Mouse (Mus musculus) midbrain, postnatal 0 days (tissue): ENCODE data around the gene Rab10. TPM values are rescaled to one million over a fixed set of nuclear protein-coding genes. Genes with fewer than 3 reads are reported as not detected.

Source experiments
- ATAC-seq: fragments of 200-750 bp; cut with Nextera tagmentation; 2 replicates; pipeline ENCODE4 v1.8.0; 2017; ENCODE audit warnings: moderate number of reproducible peaks, mild to moderate bottlenecking, moderate TSS enrichment, moderate library complexity; ENCODE audit not compliant: low FRiP score
- DNase-seq: peaks from one replicate; pipeline ENCODE4 v3.0.0-alpha.2; 2015; ENCODE audit warnings: low spot score
- H3K27ac ChIP-seq: fragments of 300-500 bp; sonication (generic); 2 replicates; pipeline ENCODE4 v1.5.1; 2014; ENCODE audit warnings: low read depth, mild to moderate bottlenecking, low read length, mixed read lengths
- H3K27me3 ChIP-seq: fragments of 300-500 bp; sonication (generic); 2 replicates; pipeline ENCODE4 v1.6.1; 2014; ENCODE audit warnings: low read length, control low read depth, mixed read lengths; ENCODE audit not compliant: insufficient read depth
- H3K36me3 ChIP-seq: fragments of 300-500 bp; sonication (generic); 2 replicates; pipeline ENCODE4 v1.6.1; 2014; ENCODE audit warnings: low read length, control low read depth, mixed read lengths; ENCODE audit not compliant: insufficient read depth
- H3K4me1 ChIP-seq: fragments of 300-500 bp; sonication (generic); 2 replicates; pipeline ENCODE4 v1.6.1; 2014; ENCODE audit warnings: mild to moderate bottlenecking, control low read depth, antibody characterized with exemption, low read length, mixed read lengths; ENCODE audit not compliant: insufficient read depth
- H3K4me2 ChIP-seq: fragments of 300-500 bp; sonication (generic); 2 replicates; pipeline ENCODE4 v1.6.1; 2014; ENCODE audit warnings: low read depth, mild to moderate bottlenecking, low read length, mixed read lengths; ENCODE audit not compliant: poor library complexity, severe bottlenecking
- H3K4me3 ChIP-seq: fragments of 300-500 bp; sonication (generic); 2 replicates; pipeline ENCODE4 v1.5.1; 2014; ENCODE audit warnings: low read depth, mild to moderate bottlenecking, low read length, moderate library complexity
- H3K9ac ChIP-seq: fragments of 300-500 bp; sonication (generic); replicated peaks from 2 replicates; pipeline ENCODE4 v1.6.1; 2014; ENCODE audit warnings: mild to moderate bottlenecking, low read length, moderate library complexity, mixed read lengths; ENCODE audit not compliant: poor library complexity, severe bottlenecking
- H3K9me3 ChIP-seq: fragments of 300-500 bp; sonication (generic); 2 replicates; pipeline ENCODE4 v1.6.1; 2016; ENCODE audit warnings: low read length, control low read depth
- CTCF ChIP-seq: IDR thresholded peaks from 2 replicates; pipeline ENCODE4 v1.5.1; 2016; ENCODE audit warnings: antibody characterized with exemption, mild to moderate bottlenecking
- WGBS: fragments of 180-500 bp; shearing (Covaris S2); extraction: QIAGEN DNeasy Blood & Tissue Kit; methylation state at CpG from one replicate; pipeline ENCODE4 v1.1.7; 2014; 5-methylcytosine and 5-hydroxymethylcytosine counted together
- polyA plus RNA-seq: library from polyadenylated mRNA; unstranded; fragments of >200 nt; fragmentation: Nextera tagmentation; extraction: Ambion mirVana; gene quantifications from 2 replicates; pipeline ENCODE4 v1.2.1, GENCODE M21; 2015
- total RNA-seq: library from RNA; depleted of rRNA; stranded (reverse); fragments of >200 nt; gene quantifications from 2 replicates; pipeline ENCODE4 v1.2.3, GENCODE M21; 2014; rRNA removed

Rab10 gene
- total and polyA plus RNA-seq, 2 experiments from 2014 or later: 151 to 243 TPM

DNA sequence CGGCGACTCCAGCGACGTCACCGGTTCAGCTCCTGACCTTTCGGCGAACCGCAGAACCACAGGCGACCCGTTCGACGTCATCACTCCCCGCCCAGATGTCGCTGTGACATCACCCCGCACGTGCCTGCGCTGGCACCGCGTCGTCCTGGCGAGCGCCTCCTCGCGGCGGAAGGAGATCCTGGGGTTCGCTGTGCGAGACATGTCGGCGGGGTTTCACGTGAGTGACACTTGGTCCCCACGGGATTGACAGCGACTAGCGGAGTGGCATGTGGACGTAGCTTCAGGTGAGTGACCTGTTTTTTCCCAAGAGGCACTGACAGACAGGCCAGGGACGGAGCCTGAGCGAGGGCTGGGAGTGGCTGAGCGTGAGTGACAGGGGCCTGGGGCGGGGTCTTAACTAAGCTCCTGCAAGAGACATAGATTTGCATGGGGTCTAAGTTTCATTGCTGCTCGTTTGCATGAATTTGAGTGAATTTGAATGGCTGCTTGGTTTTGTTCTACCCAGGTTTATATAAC, 74.1 kb downstream of the Rab10 start:
- H3K9me3 ChIP-seq: no peaks in the 10 kb centered on the region
- peak overlapping the region; percentile 55 for H3K9ac ChIP-seq
- peak overlapping the region; percentile 88 for H3K27ac ChIP-seq
- peak; percentile 94 for DNase-seq
- H3K4me1 ChIP-seq: no peaks in the 10 kb centered on the region
- H3K27me3 ChIP-seq: no peaks in the 10 kb centered on the region
- H3K4me3 ChIP-seq: peak overlapping the region; percentile 53
- peak; percentile 88 for ATAC-seq
- TF ChIP-seq CTCF: peak; percentile 95
- H3K4me2 ChIP-seq: peak overlapping the region; percentile 45
- WGBS: 11% methylated on average over 39 of the region's 39 CpGs
- H3K36me3 ChIP-seq: peaks cover 14% of the 10 kb centered on the region

DNA sequence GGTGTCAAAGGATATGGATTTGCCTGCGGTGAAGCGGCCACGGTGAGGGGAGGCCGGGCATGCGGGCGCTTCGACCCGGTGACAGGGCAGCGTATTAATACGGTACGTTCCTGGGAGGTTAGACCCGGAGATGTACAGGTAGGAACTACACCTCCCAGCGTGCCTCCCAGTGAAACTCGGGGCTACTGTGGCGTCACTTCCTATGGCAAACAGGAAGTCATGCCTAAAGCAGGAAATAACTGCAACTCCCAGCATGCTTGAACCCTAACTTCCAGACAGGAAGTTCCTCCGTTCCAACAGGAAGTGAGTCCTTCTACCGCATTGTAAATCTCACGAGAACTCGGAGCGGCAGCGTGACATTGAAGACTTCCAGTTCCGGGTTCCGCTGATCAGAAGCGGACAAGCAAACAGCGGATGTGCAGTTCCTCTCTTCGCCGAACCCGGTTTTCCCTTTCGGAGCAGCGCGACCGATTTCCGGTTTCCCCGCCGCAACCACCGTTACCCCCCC, 74.6 kb downstream of the Rab10 start:
- H3K27me3 ChIP-seq: no peaks in the 10 kb centered on the region
- no peak for TF ChIP-seq CTCF
- DNase-seq: peak; percentile 99
- H3K36me3 ChIP-seq: peaks cover 9% of the 10 kb centered on the region
- 11% methylated on average over 36 of the region's 36 CpGs for WGBS
- H3K9me3 ChIP-seq: no peaks in the 10 kb centered on the region
- H3K27ac ChIP-seq: peak overlapping the region; percentile 88
- H3K4me3 ChIP-seq: peak overlapping the region; percentile 53
- peak overlapping the region; percentile 61 for H3K9ac ChIP-seq
- H3K4me1 ChIP-seq: no peaks in the 10 kb centered on the region
- peak; percentile 89 for ATAC-seq
- H3K4me2 ChIP-seq: peak overlapping the region; percentile 54

DNA sequence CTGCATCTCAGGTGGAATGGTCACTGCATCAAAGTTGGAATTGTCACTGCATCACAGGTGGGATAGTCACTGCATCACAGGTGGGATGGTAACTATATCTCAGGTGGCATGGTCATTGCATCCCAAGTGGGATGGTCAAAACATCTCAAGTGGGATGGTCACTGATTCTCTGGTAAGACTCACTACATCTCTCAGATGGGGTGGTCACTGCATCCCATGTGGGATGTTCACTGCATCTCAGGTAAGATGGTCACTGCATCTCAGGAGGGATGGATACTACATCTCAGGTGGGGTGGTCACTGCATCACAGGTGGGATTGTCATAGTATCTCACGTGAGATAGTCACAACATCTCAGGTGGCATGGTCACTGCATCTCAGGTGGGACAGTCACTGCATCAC, 75.7 kb downstream of the Rab10 start:
- Histone ChIP-seq H3K4me3 (no peak overlapping the region), H3K36me3 (peaks cover 5% of the 10 kb centered on the region; the same call in 1 of the 2 replicates), H3K27ac (no peak overlapping the region), H3K27me3 (no peaks in the 10 kb centered on the region), H3K4me1 (no peaks in the 10 kb centered on the region), H3K9me3 (no peaks in the 10 kb centered on the region), H3K4me2 (no peak overlapping the region), H3K9ac (no peak overlapping the region)
- DNase-seq (no peak), ATAC-seq (no peak)
- no peak for TF ChIP-seq CTCF
- 83% methylated on average over 1 of the region's 1 CpGs for WGBS

DNA sequence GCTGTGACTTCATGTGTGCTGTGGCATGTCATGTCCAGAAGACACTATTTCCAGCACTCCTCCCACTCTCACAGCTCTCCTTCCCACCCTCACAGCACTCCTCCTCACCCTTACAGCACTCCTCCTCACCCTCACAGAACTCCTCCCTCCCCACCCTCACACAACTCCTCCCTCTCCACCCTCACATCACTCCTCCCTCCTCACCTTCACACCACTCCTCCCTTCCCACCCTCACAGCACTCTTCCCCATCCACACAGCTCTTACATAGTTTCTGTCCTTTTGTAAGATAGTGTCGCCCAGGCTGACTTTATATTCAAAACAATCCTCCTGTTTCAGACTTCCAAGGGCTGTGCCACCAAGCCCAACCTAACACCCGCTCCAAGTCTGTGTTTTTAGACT, 86.4 kb downstream of the Rab10 start:
- ATAC-seq: no peak

DNA sequence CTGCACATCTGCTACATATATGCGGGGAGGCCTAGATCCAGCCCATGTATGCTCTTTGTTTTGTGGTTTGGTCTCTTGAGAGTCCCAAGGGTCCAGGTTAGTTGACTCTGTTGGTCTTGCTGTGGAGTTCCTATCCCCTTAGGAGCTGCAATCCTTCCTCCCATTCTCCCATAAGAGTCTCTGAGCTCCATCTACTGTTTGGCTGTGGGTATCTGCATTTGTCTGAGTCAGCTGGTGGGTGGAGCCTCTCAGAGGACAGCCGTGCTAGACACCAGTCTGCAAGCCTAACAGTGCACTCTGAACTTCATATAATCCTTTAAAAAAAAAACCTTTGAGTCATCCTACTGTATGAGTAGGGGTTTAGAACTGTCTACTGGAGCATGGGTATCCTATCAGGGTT, 99.6 kb downstream of the Rab10 start:
- TF ChIP-seq CTCF: no peak
- Histone ChIP-seq H3K9me3 (no peaks in the 10 kb centered on the region), H3K9ac (no peak overlapping the region), H3K36me3 (no peaks in the 10 kb centered on the region), H3K4me3 (no peak overlapping the region), H3K27me3 (no peaks in the 10 kb centered on the region), H3K4me2 (no peak overlapping the region), H3K4me1 (no peaks in the 10 kb centered on the region), H3K27ac (no peak overlapping the region)
- ATAC-seq (no peak), DNase-seq (no peak)
- 67% methylated on average over 2 of the region's 2 CpGs for WGBS

More for the DNA sequence above, 86.4 kb downstream of the Rab10 start:
- H3K9me3 ChIP-seq: no peaks in the 10 kb centered on the region
- no peak for TF ChIP-seq CTCF
- no peak overlapping the region for H3K9ac ChIP-seq
- no peak for DNase-seq
- H3K27ac ChIP-seq: no peak overlapping the region
- H3K4me2 ChIP-seq: no peak overlapping the region
- H3K4me1 ChIP-seq: no peaks in the 10 kb centered on the region
- no peaks in the 10 kb centered on the region for H3K36me3 ChIP-seq
- no peaks in the 10 kb centered on the region for H3K27me3 ChIP-seq
- WGBS: 74% methylated on average over 2 of the region's 2 CpGs
- H3K4me3 ChIP-seq: no peak overlapping the region

DNA sequence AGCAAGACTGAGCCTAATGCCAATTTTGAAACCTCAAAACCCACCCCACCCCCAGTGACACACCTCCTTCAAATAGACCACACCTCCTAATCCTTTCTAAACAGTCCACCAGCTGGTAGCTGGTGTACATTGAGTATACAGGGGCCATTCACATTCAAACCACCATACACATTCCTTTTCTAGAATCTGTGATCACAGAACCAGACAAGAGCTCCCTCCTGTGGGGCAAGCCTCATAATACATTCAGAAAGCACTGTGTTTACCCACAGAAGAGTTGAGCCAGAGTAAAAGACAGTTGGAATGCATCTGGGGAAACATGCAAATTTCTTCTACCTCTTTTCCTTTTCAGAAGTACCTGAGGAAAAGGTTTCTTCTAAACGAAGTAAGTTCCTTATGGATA, 100.6 kb downstream of the Rab10 start:
- Histone ChIP-seq H3K4me3 (no peak overlapping the region), H3K4me1 (no peaks in the 10 kb centered on the region), H3K9me3 (no peaks in the 10 kb centered on the region), H3K9ac (no peak overlapping the region), H3K4me2 (no peak overlapping the region), H3K36me3 (no peaks in the 10 kb centered on the region), H3K27ac (no peak overlapping the region), H3K27me3 (no peaks in the 10 kb centered on the region)
- DNase-seq: no peak
- no peak for ATAC-seq
- WGBS: 69% methylated on average over 1 of the region's 1 CpGs
- TF ChIP-seq CTCF: peak; percentile 19; the same call in 1 of the 2 replicates

Other genes with a start within 250 kb of the Rab10 start
- 172 and 176 TPM in 2 replicates for gene Kif3c, start 55.2 kb upstream of the Rab10 start, total RNA-seq
- 70.0 and 70.7 TPM in 2 replicates for gene Kif3c, start 55.2 kb upstream of the Rab10 start, polyA plus RNA-seq
- 16.0 and 16.7 TPM in 2 replicates for gene Asxl2, start 116.9 kb upstream of the Rab10 start, total RNA-seq
- 6.7 and 9.5 TPM in 2 replicates for gene Asxl2, start 116.9 kb upstream of the Rab10 start, polyA plus RNA-seq